Comparison of ENCODE assay signal across 11 mouse cellular contexts in the genomic region with DNA sequence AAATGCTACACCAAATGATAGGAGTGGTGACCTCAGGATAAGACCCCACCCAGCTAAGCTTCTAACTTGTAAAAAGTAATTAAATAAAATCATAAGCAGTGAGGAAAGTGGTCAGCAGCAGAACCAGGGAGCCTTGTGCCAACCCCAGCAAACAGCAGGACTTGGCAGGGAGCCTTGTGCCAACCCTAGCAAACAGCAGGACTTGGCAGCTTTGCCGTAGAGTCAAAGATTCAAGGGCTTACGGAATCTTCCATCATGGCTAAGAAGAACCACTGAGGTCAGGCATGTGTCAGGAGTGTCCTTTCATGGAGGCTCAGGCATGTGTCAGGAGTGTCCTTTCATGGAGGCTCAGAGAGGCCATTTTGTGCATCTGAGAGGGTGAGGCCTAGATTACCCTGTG. TPM values are rescaled to one million over a fixed set of nuclear protein-coding genes. Genes with fewer than 3 reads are reported as not detected.
DNase-seq lines count a peak whose midpoint lies in the region; ATAC-seq and TF ChIP-seq lines count a peak whose summit lies in the region.
"Had no signal": no experiment of that assay in that cellular context is flagged by ENCODE, and none has a peak within 500 bp of the region (broad histone marks: within the 10 kb centered on the region; RNA-seq: fewer than 3 reads in every experiment).

No protein-coding gene starts in this region.

- ATAC-seq in megakaryocyte progenitor cell, adult 5-6 weeks (replicated peaks; ENCODE audit: poor library complexity): no peak
- ATAC-seq: intestine, embryonic 15.5 days had no signal

- H3K4me3 ChIP-seq in cerebellum, adult 2 months (replicated peaks; ENCODE audit: insufficient read depth, low read depth, low read length): no peak overlapping the region
- H3K4me3 ChIP-seq: erythroblast, embryonic 14.5 days; intestine, embryonic 15.5 days; limb, embryonic 13.5 days had no signal

- 6% methylated on average over 2 of the region's 2 CpGs for WGBS in cerebellum, adult 2 months

- no peak overlapping the region for H3K27ac ChIP-seq in cerebellum, adult 2 months (ENCODE audit: insufficient read depth, low read length)
- H3K27ac ChIP-seq: intestine, embryonic 15.5 days; limb, embryonic 13.5 days had no signal

- DNase-seq in adrenal gland, adult (ENCODE audit: inconsistent age in 2 of 2, low spot score in 1 of 2): peak; percentile 55 to 87
- no peak for DNase-seq in adrenal gland, postnatal 4 days (ENCODE audit: low spot score in 2 of 2)
- peak; percentile 17 to 37 for DNase-seq in layer of hippocampus, postnatal 10 days (ENCODE audit: low spot score in 2 of 2)
- no peak for DNase-seq in layer of hippocampus, postnatal 36 days
- DNase-seq in Muller cell, postnatal 12 days (ENCODE audit: inconsistent ontology term): peak; percentile 22
- DNase-seq in cerebellum, adult 2 months: peak; percentile 60 to 63
- no peak for DNase-seq in frontal cortex, postnatal 10 days (ENCODE audit: low spot score in 2 of 2)

- no peaks in the 10 kb centered on the region for H3K27me3 ChIP-seq in cerebellum, adult 2 months (ENCODE audit: control insufficient read depth, insufficient read depth, low read length)
- H3K27me3 ChIP-seq: intestine, embryonic 15.5 days; limb, embryonic 13.5 days had no signal

- peaks cover 5% of the 10 kb centered on the region for H3K4me1 ChIP-seq in cerebellum, adult 2 months (ENCODE audit: control insufficient read depth, insufficient read depth, low read length)
- H3K4me1 ChIP-seq: intestine, embryonic 15.5 days; limb, embryonic 13.5 days had no signal

- no peak for TF ChIP-seq POLR2A in cerebellum, adult 2 months (IDR thresholded peaks at IDR 0.05; ENCODE audit: borderline replicate concordance, insufficient read depth, low read length)

- TF ChIP-seq CTCF in cerebellum, adult 2 months (IDR thresholded peaks at IDR 0.05; ENCODE audit: borderline replicate concordance, insufficient read depth, low read depth, low read length): no peak

RNA-seq across cellular contexts. Expression of a gene that starts 7.6 kb away (rescaled TPM):
- 10 to 100 TPM; 20.9 to 24.9 TPM for total RNA-seq in adrenal gland, postnatal 4 days (2021)
- total RNA-seq in layer of hippocampus, postnatal 10 days (2021): 10 to 100 TPM; 13.6 to 13.9 TPM
- total RNA-seq in layer of hippocampus, postnatal 36 days (2021): 10 to 100 TPM; 18.2 to 18.3 TPM
- polyA plus RNA-seq in cerebellum, adult 2 months (2012; rRNA removed): 16.0 and 16.3 TPM in 2 replicates
- total RNA-seq in megakaryocyte progenitor cell, adult 5-6 weeks (2015): 6.1 and 7.5 TPM in 2 replicates
- total RNA-seq in megakaryocyte progenitor cell, adult 5-6 weeks (2017): 7.1 and 10.9 TPM in 2 replicates

Comparison
In these comparisons a context has a peak if more than half of its experiments do, and no peak if none do; other contexts are left out.
1. DNase-seq: peak in adrenal gland, adult (2 of 2), layer of hippocampus, postnatal 10 days (2 of 2), Muller cell, postnatal 12 days (single experiment) and cerebellum, adult 2 months (2 of 2); none in adrenal gland, postnatal 4 days (0 of 2), layer of hippocampus, postnatal 36 days (0 of 2) and frontal cortex, postnatal 10 days (0 of 2).